Mouse (Mus musculus): ENCODE measurements at regions not wholly inside any gene's neighbourhood (a gene's known extent, or its start where the extent isn't known, plus 50 kb on each side); places are given as distances from the start of the nearest gene placed in this dataset.

DNA sequence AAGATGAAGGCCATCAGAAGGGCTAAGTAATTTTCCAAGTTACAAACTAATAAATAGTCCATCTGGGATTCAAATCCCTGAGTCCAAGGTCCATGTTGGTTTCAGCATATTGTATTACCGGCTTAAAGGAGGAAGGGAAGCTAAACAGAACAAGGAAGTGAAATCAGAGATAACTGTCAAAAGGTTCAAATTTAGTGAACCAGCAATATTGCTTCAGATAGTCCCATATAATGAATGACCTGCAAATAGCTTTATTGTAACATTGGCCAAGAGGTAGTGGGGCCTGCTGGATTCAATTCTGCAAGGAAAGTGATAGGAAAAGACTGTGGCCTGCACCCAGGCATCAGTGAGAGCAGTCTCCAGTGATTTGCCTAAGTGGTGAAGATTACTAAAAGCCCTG, 447.8 kb upstream of the Cited2 start:
- H3K27ac ChIP-seq (replicated peaks) = no peak overlapping the region
- H3K4me2 ChIP-seq = no peak overlapping the region
- no peaks in the 10 kb centered on the region for H3K36me3 ChIP-seq
- H3K4me1 ChIP-seq (replicated peaks) = no peaks in the 10 kb centered on the region
- no peak overlapping the region for H3K4me3 ChIP-seq
- H3K9me3 ChIP-seq = no peaks in the 10 kb centered on the region
- WGBS = 89% methylated on average over 1 of the region's 1 CpGs
- no peak for ATAC-seq (ENCODE audit: low read depth)
- H3K9ac ChIP-seq = no peak overlapping the region
- H3K27me3 ChIP-seq = no peaks in the 10 kb centered on the region

DNA sequence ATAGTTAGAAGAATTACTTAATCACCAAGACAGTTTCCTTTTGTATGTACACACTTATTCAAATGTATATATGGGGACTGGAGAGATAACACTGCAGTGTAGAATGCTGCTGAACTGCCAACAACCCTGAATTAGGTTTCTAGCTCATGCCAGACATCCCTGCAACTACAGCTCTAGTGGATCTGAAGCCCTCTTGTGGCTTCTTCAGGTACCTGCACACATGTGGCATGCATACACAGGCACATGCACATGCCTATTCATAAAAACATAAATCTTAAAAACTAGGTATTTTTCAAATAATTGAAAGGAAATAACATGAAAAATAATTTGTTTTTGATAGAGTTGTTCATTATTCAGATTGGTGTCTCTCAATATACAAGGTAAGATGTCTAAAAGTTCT, 445.1 kb upstream of the Cited2 start:
- H3K27me3 ChIP-seq = no peaks in the 10 kb centered on the region
- H3K4me2 ChIP-seq = no peak overlapping the region

DNA sequence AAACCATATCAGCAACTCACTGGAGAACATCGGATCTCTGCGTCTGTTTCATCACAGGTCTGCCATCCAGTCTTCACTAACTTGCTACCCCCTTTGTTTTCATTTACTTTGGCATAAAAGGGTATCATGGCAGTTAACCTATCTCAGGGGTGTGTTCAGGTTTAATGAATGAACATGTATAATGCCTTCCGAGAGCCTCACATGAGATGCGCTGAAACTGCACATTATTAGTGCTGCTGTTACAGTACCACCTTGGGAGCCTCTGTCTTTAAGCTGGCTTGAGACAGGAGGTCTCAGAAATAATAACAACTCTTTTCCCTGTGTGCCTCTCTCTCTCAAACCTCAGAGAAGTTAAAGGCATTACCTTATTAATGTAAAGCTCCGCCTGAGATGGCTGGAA, 438.2 kb upstream of the Cited2 start:
- no peaks in the 10 kb centered on the region for H3K36me3 ChIP-seq
- 64% methylated on average over 5 of the region's 5 CpGs for WGBS
- peak; percentile 77 for ATAC-seq (ENCODE audit: low read depth)
- H3K27me3 ChIP-seq = no peaks in the 10 kb centered on the region
- no peak overlapping the region for H3K9ac ChIP-seq
- H3K27ac ChIP-seq (replicated peaks) = no peak overlapping the region
- no peaks in the 10 kb centered on the region for H3K9me3 ChIP-seq
- H3K4me2 ChIP-seq = no peak overlapping the region
- H3K4me3 ChIP-seq = no peak overlapping the region
- 0 out of 2 replicates have a peak, but pooled peaks cover 6% of the 10 kb centered on the region for H3K4me1 ChIP-seq (replicated peaks)

More for the DNA sequence above, 445.1 kb upstream of the Cited2 start:
- H3K4me1 ChIP-seq (replicated peaks) = no peaks in the 10 kb centered on the region
- H3K9me3 ChIP-seq = no peaks in the 10 kb centered on the region
- H3K4me3 ChIP-seq = no peak overlapping the region
- ATAC-seq (ENCODE audit: low read depth) = no peak
- H3K27ac ChIP-seq (replicated peaks) = no peak overlapping the region
- H3K36me3 ChIP-seq = no peaks in the 10 kb centered on the region
- no peak overlapping the region for H3K9ac ChIP-seq

DNA sequence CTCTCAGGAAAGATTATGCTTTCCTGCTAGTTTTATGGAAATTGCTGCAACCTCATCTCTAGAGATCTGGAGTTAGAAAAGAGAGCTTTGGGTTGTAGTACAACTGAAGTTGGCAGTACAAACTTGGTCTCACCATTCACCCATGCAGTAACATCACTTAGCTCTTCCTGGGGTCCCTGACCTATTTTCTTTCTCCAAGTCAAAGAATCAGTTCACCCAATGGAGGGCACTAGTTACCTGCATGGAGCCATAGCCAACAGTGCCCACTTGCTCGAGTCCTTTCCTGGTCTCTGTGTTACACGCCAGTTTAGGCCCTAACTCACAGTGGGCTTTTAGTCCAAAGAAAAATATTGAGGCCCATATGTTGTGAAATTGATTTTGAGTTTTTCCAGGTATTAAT, 435.9 kb upstream of the Cited2 start:
- Histone ChIP-seq H3K4me1 (replicated peaks) (0 out of 2 replicates have a peak, but pooled peaks cover 6% of the 10 kb centered on the region), H3K36me3 (no peaks in the 10 kb centered on the region), H3K4me3 (no peak overlapping the region), H3K27ac (replicated peaks) (no peak overlapping the region), H3K9ac (no peak overlapping the region), H3K27me3 (no peaks in the 10 kb centered on the region), H3K4me2 (no peak overlapping the region), H3K9me3 (no peaks in the 10 kb centered on the region)
- ATAC-seq (ENCODE audit: low read depth) = no peak
- WGBS = 85% methylated on average over 2 of the region's 2 CpGs

DNA sequence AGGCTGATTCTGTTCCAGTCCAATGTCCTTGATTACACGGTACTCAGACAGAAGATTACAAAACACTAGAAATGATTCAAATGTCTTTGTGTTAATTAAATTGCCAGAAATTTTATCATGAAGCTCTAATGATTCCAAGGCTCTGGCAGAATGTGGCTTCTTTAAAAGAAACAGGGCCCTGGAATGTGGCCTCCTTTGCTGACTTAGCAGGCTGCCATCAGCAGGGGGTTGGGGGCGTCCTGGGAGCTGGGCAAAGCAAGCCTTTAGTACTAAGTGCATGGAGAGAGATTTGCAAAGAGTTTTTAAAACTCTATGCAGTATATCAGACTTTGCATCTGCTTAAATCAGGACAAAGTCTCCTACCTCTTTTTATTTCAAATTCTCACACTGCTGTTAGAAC, 434.8 kb upstream of the Cited2 start:
- WGBS = 41% methylated on average over 2 of the region's 2 CpGs

DNA sequence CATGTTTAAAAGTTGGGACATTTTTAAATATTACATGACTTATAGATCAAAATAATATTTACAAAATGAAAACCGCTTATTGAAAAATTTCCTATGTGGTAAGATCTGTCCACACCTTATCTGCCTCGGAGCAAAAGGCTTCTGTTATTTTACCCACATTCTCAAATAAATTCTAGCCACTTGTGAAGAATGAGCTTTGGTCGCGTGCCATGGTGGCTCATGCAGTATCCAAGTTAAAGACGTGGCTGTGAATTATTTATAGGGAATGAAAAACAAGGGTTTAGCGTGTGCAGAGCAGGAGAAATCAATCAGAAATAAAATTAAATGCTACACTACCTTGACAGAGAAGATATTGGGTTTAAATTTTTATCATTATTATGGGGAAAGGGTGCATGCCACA, 430.7 kb upstream of the Cited2 start:
- 0 out of 2 replicates have a peak, but pooled peaks cover 6% of the 10 kb centered on the region for H3K4me1 ChIP-seq (replicated peaks)
- no peaks in the 10 kb centered on the region for H3K9me3 ChIP-seq
- no peak for ATAC-seq (ENCODE audit: low read depth)
- H3K4me2 ChIP-seq = no peak overlapping the region
- no peak overlapping the region for H3K4me3 ChIP-seq
- H3K27ac ChIP-seq (replicated peaks) = no peak overlapping the region
- WGBS = 73% methylated on average over 6 of the region's 6 CpGs
- H3K9ac ChIP-seq = no peak overlapping the region
- H3K36me3 ChIP-seq = no peaks in the 10 kb centered on the region
- H3K27me3 ChIP-seq = no peaks in the 10 kb centered on the region

More for the DNA sequence above, 434.8 kb upstream of the Cited2 start:
- no peak overlapping the region for H3K4me3 ChIP-seq
- 0 out of 2 replicates have a peak, but pooled peaks cover 6% of the 10 kb centered on the region for H3K4me1 ChIP-seq (replicated peaks)
- ATAC-seq (ENCODE audit: low read depth) = no peak
- no peak overlapping the region for H3K4me2 ChIP-seq
- no peak overlapping the region for H3K9ac ChIP-seq
- H3K27me3 ChIP-seq = no peaks in the 10 kb centered on the region
- H3K27ac ChIP-seq (replicated peaks) = no peak overlapping the region
- no peaks in the 10 kb centered on the region for H3K9me3 ChIP-seq
- no peaks in the 10 kb centered on the region for H3K36me3 ChIP-seq

DNA sequence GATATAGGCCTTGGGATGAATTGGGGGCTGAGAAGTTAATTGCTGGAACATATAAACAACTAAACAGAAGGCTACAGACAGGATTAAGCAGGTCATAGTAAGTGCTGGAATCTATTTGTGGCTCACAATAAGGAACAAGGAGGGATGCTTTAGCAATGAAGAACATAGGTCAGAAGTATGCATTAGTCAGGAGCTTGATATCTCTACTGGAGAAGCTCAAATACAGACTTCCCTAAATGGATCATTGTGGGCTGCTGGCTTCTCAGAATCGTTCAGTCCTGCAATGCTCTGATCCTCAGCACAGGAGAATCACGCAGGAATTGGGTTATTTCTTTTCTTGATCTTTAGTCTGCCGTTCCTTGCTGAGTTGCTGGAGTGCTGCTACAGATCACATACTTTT, 428.6 kb upstream of the Cited2 start:
- H3K27me3 ChIP-seq = no peaks in the 10 kb centered on the region
- H3K4me3 ChIP-seq = no peak overlapping the region
- peaks cover under 1% of the 10 kb centered on the region; the same call in 1 of the 2 replicates for H3K4me1 ChIP-seq (replicated peaks)
- H3K4me2 ChIP-seq = no peak overlapping the region
- no peak overlapping the region for H3K27ac ChIP-seq (replicated peaks)
- no peaks in the 10 kb centered on the region for H3K36me3 ChIP-seq
- no peak for ATAC-seq (ENCODE audit: low read depth)
- no peak overlapping the region for H3K9ac ChIP-seq
- 88% methylated on average over 3 of the region's 3 CpGs for WGBS
- no peaks in the 10 kb centered on the region for H3K9me3 ChIP-seq

DNA sequence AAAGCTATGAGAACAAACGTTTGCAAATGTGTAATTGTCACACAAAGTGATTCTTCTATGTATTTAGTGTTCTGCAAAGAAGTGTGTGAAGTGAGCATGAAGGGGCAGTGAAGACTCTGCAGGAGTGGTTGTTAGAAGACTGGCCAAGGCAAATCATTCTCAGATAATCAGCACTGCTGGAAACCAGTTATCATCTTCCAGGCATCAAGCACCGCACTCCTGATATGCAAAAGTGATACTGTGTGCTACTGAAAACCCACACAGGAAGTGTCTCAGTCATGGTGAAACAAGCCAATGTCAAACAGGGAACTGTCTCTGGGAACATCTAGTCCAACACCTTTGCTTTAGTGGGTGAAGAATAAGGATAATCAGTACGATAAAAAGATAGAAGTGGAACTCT, 427.9 kb upstream of the Cited2 start:
- Histone ChIP-seq H3K4me1 (replicated peaks) (peaks cover 4% of the 10 kb centered on the region; the same call in 1 of the 2 replicates), H3K4me3 (no peak overlapping the region), H3K9me3 (no peaks in the 10 kb centered on the region), H3K36me3 (no peaks in the 10 kb centered on the region), H3K9ac (no peak overlapping the region), H3K4me2 (no peak overlapping the region), H3K27me3 (no peaks in the 10 kb centered on the region), H3K27ac (replicated peaks) (no peak overlapping the region)
- 76% methylated on average over 3 of the region's 3 CpGs for WGBS
- no peak for ATAC-seq (ENCODE audit: low read depth)

DNA sequence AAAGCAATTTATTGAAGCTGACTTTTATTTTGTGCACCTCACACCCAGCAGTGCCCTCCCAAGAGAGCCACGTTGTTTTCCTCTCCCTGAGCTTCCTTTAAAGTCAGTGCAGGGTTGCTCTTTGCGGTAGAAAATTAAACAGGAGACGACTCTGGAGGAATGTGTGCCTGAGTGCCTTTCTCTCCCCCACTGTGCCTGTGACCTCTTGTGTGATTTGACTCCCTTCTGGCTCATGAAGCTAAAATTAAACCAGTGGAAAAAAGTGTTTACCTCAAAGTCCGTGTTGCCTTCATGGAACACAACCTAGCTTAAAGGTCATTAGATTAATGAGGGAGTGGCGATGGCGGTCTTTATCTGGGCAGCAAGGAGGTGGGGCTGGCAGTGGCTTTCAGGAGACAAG, 423.4 kb upstream of the Cited2 start:
- Histone ChIP-seq H3K4me3 (no peak overlapping the region), H3K4me1 (replicated peaks) (peaks cover 4% of the 10 kb centered on the region; the same call in 1 of the 2 replicates)
- no peak for ATAC-seq (ENCODE audit: low read depth)

DNA sequence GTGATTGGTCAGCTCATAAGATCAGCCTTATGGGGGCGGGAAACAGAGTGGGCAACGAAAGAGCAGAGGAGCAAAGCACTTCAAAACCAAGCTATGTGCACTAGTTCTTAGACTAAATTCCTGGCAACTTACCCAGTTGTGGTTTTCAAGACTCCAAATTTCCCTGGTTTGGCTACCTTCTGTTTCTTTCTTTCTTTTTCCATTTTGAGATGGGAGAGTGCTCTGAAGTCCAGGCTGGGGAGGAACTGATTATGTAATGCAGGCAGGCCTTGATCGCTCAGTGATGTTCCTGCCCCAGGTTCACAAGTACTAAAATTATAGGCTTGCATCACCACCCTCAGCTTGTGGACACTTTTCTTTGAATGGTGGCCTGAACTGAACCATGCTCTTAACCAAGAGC, 396.3 kb upstream of the Cited2 start:
- peaks cover 16% of the 10 kb centered on the region for H3K4me1 ChIP-seq (replicated peaks)
- H3K27ac ChIP-seq (replicated peaks) = no peak overlapping the region
- no peak overlapping the region for H3K4me3 ChIP-seq
- H3K27me3 ChIP-seq = no peaks in the 10 kb centered on the region
- no peak overlapping the region for H3K9ac ChIP-seq
- no peaks in the 10 kb centered on the region for H3K36me3 ChIP-seq
- no peaks in the 10 kb centered on the region for H3K9me3 ChIP-seq
- 93% methylated on average over 3 of the region's 3 CpGs for WGBS
- H3K4me2 ChIP-seq = no peak overlapping the region
- ATAC-seq (ENCODE audit: low read depth) = no peak

More for the DNA sequence above, 423.4 kb upstream of the Cited2 start:
- no peaks in the 10 kb centered on the region for H3K27me3 ChIP-seq
- H3K4me2 ChIP-seq = no peak overlapping the region
- H3K9ac ChIP-seq = no peak overlapping the region
- no peak overlapping the region for H3K27ac ChIP-seq (replicated peaks)
- 40% methylated on average over 6 of the region's 6 CpGs for whole genome bisulfite sequencing
- H3K36me3 ChIP-seq = no peaks in the 10 kb centered on the region
- no peaks in the 10 kb centered on the region for H3K9me3 ChIP-seq

DNA sequence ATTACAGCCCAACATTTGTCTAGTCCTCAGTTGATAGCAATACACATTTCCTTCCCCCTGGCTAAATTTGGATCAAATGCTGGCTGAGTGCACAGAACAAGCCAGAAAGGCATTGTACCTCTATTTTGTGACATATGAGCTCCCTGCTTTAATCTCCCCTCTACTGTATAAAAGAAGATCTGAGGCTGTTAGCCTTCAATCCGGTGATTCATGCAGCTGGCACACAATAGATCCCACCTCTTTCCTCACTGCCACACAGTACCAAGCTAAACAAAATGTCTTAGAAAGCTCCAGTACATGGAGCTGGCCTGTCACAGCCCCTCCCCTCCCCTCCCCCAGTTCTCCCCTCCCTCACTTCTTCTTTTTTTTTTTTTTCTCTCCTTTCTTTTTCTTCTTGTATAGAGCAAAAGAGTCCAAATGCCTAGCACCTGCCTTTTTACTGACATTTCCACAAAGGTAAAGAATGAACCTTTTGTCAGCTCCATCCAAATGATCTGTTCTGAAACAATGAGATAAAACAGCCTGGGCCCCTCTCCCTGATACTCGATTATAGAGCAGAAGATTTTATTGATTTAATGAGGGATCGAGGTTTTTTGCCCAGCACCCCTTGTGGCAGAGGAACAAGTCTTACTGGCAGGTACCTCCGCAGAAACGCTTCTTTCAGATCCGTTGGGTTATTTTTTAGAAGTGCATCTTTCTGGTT, 392.0 kb upstream of the Cited2 start:
- H3K27ac ChIP-seq (replicated peaks) = peak overlapping the region; percentile 91
- H3K4me1 ChIP-seq (replicated peaks) = peaks cover 37% of the 10 kb centered on the region
- peak; percentile 73 for ATAC-seq (ENCODE audit: low read depth)
- H3K9me3 ChIP-seq = no peaks in the 10 kb centered on the region
- peak overlapping the region; percentile 66 for H3K9ac ChIP-seq
- H3K36me3 ChIP-seq = no peaks in the 10 kb centered on the region
- peak overlapping the region; percentile 39 for H3K4me3 ChIP-seq
- no peaks in the 10 kb centered on the region for H3K27me3 ChIP-seq
- WGBS = 2% methylated on average over 6 of the region's 6 CpGs
- peak overlapping the region; percentile 61 for H3K4me2 ChIP-seq

DNA sequence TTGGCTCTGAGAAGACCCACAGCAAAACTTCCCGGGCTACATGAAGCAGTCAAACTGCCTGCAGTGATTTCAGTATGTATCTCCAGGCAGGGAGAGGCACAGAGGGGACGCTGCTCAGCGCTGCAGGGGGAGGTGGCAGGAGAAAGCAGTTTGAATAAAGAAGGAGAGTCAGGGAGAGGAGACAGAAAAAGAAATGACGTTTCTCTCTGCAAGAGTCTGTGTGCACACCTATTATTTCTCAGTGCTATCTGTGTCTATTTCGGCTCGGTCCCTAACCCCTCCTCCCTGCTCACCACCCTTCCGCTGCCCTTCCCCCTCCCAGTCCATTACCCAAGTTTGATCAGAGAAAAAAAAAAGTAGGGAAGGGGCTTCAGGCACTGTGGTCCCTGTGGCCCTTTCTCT, 391.4 kb upstream of the Cited2 start:
- no peaks in the 10 kb centered on the region for H3K36me3 ChIP-seq

More for the DNA sequence above, 391.4 kb upstream of the Cited2 start:
- no peaks in the 10 kb centered on the region for H3K9me3 ChIP-seq
- peak overlapping the region; percentile 91 for H3K27ac ChIP-seq (replicated peaks)
- H3K4me2 ChIP-seq = peak overlapping the region; percentile 61
- H3K27me3 ChIP-seq = no peaks in the 10 kb centered on the region
- peaks cover 37% of the 10 kb centered on the region for H3K4me1 ChIP-seq (replicated peaks)
- peak overlapping the region; percentile 39 for H3K4me3 ChIP-seq
- H3K9ac ChIP-seq = peak overlapping the region; percentile 66
- under 1% methylated on average over 7 of the region's 7 CpGs for WGBS
- ATAC-seq (ENCODE audit: low read depth) = peak; percentile 73

All from neural tube, embryonic 13.5 days (tissue).